Mouse (Mus musculus): Measurements from ENCODE around the gene Chac1. TPM values are rescaled to one million over a fixed set of nuclear protein-coding genes. Genes with fewer than 3 reads are reported as not detected.

Gene Chac1
- total RNA-seq, 2 experiments from 2014 or later, result not detected

DNA sequence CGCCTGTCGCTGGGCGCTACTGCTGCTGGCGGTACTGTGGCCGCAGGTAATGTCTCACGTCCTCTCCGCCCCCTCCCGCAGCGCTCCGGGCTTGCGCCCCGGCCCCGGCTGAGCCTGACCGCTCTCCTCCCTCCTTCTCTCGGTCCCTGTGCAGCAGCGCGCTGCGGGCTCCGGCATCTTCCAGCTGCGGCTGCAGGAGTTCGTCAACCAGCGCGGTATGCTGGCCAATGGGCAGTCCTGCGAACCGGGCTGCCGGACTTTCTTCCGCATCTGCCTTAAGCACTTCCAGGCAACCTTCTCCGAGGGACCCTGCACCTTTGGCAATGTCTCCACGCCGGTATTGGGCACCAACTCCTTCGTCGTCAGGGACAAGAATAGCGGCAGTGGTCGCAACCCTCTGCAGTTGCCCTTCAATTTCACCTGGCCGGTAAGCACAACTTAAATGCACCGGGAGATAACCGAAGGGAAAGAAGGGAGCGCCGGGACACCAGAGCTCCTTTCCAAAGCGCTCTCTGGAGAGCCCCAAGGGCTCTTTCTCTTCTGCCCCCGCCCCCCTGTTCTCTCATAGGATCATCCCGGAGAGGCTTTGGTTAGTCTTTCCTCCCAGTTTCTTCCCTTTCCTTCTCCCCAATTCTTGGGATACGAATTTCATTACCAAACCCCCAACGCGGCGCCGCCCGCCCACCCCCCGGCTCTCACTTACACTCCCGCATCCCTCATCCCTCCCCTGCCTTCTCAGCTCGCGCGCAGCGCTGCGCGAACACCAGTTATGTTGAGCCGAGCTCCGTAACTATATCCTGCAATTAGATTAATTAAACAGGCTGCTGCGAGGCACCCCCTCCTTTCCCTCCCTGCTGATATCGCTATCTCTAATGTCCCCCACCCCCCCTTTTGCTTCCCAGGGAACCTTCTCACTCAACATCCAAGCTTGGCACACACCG, 24.6 kb upstream of the Chac1 start:
- ATAC-seq (replicated peaks; ENCODE audit: poor library complexity, severe bottlenecking), result no peak

DNA sequence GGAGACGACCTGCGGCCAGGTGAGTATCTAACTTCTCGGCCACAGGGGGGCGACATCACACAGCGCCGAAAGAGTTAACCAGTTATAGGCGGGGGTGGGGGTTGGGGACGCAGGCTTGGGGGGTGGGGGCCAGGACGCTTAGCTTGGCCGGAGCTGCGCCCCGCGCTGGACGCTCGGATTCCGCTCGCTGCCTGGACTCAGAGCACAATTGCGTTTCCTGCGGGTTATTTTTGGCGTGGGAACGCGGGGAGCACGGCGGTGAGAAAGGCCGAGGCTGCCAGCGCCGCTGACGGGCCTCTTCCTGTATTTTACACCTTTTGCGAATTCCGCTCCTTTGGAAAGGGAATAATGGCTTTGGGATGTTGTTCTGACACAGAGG, 23.9 kb upstream of the Chac1 start:
- ATAC-seq (replicated peaks; ENCODE audit: poor library complexity, severe bottlenecking), result no peak

DNA sequence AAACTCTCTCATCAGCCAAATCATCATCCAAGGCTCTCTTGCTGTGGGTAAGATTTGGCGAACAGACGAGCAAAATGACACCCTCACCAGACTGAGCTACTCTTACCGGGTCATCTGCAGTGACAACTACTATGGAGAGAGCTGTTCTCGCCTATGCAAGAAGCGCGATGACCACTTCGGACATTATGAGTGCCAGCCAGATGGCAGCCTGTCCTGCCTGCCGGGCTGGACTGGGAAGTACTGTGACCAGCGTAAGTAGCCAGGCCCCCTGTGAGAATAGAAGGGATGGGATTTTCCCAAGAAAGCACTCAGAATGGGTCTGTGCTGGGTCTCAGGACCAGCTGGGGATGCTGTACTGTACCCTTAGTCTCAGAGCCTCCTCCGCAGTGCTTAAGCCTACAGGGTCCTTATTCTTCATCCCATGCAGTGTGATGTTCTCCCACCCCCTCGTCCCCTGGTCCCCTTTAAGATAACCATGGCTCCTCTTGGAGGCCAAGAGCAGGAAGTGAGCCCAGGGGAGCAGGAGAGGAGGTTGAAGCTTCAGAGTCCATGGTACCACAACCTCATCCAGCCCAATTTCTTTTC, 23.0 kb upstream of the Chac1 start:
- no peak for ATAC-seq (replicated peaks; ENCODE audit: poor library complexity, severe bottlenecking)

DNA sequence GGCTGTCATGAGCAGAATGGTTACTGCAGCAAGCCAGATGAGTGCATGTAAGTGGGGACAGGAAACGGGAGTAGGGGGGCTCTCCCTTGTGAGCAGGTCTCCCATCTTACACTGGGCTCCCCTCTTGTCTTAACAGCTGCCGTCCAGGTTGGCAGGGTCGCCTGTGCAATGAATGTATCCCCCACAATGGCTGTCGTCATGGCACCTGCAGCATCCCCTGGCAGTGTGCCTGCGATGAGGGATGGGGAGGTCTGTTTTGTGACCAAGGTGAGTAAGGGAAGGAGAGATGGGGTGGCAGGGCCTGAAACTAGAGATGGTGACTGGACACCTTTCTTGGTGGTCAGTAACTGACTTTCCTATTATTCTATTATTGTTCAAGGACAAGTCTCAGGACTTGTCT, 22.5 kb upstream of the Chac1 start:
- no peak for ATAC-seq (replicated peaks; ENCODE audit: poor library complexity, severe bottlenecking)

DNA sequence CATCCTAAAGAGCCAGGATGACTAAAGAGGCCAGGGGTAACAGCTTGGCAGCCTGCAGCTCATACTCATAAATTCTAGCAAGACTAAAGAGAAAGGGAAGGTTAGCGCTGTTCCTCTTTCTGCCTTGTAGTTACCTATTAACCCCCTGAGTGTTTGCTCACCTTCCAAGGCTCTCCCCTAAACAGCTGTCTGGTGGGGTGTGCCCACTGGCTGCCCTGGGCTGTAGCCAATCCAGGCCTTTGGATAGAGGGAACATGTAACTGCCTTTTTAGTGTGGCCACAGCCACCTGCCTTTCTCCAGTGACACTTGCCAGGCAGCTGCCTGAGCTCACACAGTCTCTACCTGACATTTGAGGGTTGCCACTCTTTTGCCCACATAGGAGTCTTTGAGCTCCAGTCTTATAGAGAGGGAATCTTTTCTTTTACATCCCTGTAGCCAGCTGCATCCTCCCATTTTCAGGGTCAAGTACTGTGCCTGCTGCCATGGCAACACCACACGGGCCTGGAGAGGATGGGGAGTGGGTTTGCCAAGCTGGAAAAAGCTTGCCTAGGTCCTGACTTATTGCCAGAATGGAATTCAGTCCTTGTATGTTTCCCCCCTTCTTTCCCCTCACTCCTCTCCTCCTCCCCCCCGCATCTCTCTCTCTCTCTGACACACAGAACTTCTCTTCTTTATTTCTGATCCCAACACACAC, 21.8 kb upstream of the Chac1 start:
- ATAC-seq (replicated peaks; ENCODE audit: poor library complexity, severe bottlenecking), result no peak

DNA sequence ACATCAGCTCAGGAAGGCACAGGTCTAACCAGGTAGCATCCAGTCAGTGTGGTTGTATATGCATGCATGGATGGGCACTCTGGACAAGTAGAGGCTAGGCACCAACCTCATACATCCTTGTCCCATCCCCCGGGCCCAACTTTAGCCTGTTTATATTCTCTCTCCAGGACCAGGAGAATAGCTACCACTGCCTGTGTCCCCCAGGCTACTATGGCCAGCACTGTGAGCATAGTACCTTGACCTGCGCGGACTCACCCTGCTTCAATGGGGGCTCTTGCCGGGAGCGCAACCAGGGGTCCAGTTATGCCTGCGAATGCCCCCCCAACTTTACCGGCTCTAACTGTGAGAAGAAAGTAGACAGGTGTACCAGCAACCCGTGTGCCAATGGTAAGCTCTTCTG, 20.2 kb upstream of the Chac1 start:
- no peak for ATAC-seq (replicated peaks; ENCODE audit: poor library complexity, severe bottlenecking)

DNA sequence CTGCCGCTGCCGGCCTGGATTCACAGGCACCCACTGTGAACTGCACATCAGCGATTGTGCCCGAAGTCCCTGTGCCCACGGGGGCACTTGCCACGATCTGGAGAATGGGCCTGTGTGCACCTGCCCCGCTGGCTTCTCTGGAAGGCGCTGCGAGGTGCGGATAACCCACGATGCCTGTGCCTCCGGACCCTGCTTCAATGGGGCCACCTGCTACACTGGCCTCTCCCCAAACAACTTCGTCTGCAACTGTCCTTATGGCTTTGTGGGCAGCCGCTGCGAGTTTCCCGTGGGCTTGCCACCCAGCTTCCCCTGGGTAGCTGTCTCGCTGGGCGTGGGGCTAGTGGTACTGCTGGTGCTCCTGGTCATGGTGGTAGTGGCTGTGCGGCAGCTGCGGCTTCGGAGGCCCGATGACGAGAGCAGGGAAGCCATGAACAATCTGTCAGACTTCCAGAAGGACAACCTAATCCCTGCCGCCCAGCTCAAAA, 18.8 kb upstream of the Chac1 start:
- no peak for ATAC-seq (replicated peaks; ENCODE audit: poor library complexity, severe bottlenecking)

DNA sequence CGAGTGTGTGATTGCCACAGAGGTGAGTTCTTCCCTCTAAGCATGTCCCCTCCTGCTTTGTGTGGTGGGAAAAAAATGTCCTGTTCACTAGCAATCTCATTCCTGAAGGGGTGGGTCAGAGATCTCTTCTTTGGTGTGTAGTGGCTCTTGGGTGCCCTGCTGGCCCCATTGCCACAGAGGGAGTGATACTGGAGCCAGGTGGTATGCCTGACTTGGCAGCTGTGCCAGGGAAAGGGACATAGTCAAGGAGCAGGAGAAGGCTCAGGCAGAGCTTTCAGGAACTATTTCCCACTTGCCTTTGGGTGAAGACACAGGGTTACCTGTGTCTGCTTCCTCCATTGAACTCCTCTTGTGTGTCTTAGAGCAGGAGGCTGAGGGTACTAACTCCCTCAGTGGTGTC, 16.9 kb upstream of the Chac1 start:
- no peak for ATAC-seq (replicated peaks; ENCODE audit: poor library complexity, severe bottlenecking)

DNA sequence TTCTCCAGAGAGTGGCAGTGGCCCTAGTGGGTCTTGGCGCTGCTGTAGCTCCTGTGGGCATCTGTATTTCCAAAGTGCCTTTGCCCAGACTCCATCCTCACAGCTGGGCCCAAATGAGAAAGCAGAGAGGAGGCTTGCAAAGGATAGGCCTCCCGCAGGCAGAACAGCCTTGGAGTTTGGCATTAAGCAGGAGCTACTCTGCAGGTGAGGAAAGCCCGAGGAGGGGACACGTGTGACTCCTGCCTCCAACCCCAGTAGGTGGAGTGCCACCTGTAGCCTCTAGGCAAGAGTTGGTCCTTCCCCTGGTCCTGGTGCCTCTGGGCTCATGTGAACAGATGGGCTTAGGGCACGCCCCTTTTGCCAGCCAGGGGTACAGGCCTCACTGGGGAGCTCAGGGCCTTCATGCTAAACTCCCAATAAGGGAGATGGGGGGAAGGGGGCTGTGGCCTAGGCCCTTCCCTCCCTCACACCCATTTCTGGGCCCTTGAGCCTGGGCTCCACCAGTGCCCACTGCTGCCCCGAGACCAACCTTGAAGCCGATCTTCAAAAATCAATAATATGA, 16.0 kb upstream of the Chac1 start:
- ATAC-seq (replicated peaks; ENCODE audit: poor library complexity, severe bottlenecking), result no peak

DNA sequence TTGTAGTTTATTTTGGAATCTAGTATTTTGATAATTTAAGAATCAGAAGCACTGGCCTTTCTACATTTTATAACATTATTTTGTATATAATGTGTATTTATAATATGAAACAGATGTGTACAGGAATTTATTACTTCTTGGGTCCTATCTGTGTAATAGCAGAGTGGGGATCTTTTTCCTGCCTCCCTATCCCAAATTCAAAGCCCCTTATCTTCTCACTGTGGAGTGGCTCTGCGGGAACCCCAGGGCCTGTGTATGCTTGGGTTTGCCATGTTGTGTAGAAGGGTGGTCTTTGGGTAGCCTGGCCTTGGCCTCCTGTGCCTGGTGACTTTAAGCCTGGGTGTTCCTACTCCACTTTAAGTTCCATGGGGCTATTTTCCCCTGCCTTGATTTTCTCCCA, 15.5 kb upstream of the Chac1 start:
- ATAC-seq (replicated peaks; ENCODE audit: poor library complexity, severe bottlenecking), result no peak

DNA sequence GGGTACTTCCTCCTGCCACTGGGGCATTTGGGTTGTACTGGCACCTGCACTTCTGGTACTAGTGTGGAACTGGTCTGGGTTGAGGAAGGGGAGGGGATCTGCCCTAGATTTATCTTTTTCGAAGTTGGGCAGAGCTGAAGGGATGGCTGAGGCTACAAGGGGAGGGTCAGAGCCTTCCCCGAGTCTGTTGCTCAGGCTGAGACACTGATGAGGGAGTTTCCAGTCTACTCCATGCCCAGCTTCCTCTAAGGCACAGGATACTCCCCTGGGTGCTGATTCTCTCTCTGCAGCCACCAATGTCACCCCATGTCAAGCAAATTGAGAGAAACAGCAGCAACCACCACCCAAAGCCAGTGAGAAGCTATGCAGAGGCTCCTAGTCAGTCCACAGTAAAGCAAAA, 15.0 kb upstream of the Chac1 start:
- ATAC-seq (replicated peaks; ENCODE audit: poor library complexity, severe bottlenecking), result no peak

DNA sequence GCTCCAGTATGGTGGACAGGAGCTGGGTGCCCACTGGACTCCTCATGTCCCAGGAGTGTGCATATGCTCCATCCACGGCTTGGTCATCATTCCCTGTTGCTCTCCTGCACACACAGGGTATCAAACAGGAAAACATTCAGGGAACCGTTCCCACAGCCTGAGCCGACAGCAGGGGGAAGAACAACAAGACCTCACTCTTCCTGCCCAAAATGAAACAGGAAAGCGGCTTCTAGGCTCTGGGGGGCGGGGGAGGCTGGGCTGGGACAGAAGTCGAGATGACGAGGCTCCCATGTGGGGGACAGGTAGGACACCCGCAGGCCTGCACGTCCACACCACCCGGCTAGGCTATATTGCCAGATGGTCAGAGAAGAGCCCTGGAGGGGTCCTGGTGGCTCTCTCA, 14.6 kb upstream of the Chac1 start:
- peak; percentile 14 for ATAC-seq (replicated peaks; ENCODE audit: poor library complexity, severe bottlenecking)

DNA sequence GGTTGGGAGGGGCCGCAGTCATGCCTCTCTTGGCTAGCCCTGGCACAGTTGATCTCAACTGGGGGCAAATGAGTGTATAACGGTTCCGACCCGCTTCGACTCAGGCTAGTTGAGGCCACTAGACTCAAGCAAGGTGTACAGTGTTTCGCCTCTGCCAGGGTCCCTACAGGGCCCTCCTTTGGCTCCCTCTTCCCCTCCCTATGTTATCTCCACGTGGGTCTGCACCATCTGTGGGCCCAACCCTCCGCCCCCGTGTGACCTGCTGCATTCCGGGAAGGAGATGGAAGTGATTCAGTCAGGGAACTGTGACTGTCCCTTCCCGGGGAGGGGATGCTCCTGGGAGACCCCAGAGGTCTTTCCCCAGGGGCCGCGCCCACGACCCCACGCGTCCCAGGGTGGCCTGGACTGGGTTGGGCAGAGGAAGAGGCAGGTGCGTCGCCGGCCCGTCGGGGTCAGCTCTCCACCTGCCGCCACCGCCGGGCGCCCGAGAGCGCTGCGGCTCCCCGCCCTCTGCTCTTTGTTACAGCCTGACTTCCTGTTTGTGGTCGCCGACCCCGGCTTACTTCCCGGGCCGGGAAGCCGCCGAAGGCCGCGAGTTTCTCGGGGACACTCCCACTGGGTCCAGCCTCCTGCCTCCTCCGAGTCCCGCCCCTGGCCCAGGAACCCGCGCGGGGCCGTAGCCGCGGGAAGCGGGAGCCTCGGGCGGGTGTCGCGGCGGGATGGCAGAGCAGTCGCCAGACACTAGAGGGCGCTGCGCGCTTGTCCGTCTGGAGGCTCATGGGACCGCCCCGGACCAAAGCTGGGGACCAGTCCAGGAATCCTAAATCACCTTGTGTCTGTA, 13.4 kb upstream of the Chac1 start:
- peak; percentile 93 for ATAC-seq (replicated peaks; ENCODE audit: poor library complexity, severe bottlenecking)

DNA sequence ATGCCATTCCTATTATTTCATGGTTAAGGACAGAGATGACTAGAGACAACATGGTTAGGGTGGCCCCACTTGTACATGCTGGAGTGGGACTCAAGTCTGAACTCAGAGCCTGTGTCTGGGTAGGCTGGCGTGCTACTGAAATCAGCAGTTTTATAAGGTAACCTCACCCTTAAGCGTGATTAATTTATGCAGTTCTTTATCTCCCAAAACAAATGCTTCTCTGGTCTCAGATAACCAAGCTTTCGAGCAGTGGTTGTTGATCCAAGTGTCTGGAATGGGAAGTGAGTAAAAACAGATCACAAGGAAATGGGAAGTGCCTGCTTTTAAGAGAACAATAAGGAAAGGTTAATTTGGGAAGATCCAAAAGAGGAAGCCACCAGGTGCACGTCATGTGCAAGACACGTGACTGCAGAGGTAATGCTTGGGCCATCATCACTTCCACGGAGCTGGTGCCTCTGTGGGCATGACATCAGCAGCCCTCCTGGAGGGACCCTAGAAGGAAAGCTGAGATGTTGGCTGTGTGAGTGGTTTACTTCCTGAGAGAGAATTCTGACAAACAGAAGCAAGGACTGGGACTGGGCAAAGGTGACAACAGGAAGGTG, 6.4 kb upstream of the Chac1 start:
- peak; percentile 12 for ATAC-seq (replicated peaks; ENCODE audit: poor library complexity, severe bottlenecking)

DNA sequence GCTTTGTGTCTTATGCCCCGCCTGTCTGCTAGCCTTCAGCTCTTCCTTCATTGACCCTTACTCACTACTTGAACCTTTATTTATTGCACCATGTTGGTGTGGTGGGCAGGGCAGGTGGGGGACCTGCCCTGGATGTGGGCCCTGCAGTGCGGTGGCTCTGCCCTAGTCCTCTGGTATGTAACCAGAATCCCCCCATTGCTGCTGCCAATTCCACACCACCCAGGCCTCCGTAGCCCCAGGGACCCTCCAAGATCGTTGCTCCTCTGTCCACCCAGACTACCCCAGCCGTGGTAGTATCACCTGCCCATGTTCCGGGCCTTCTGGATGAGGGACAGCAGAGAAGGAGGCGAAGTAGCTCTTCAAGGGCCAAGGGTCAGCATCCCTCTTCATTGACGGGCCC, 2.7 kb downstream of the Chac1 start:
- no peak for ATAC-seq (replicated peaks; ENCODE audit: poor library complexity, severe bottlenecking)

DNA sequence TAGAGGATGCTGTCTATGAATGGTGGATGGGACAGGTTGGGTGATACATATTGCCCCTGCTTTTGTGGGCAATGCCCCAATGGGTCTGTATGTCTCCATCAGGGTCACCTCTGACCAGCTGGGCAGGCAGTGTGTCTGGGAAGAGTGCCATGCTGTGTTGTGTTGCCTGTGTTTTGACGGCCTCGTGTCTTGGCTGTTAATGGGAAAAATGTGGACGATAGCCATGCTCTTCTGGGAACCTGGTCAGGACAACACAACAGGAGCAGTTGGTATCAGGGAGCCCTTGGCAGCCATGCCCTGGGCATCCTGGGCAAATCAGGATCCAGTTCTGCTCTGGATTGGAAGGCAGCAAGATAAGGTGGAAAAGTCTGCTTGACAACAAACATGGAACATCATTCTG, 4.1 kb downstream of the Chac1 start:
- no peak for ATAC-seq (replicated peaks; ENCODE audit: poor library complexity, severe bottlenecking)

DNA sequence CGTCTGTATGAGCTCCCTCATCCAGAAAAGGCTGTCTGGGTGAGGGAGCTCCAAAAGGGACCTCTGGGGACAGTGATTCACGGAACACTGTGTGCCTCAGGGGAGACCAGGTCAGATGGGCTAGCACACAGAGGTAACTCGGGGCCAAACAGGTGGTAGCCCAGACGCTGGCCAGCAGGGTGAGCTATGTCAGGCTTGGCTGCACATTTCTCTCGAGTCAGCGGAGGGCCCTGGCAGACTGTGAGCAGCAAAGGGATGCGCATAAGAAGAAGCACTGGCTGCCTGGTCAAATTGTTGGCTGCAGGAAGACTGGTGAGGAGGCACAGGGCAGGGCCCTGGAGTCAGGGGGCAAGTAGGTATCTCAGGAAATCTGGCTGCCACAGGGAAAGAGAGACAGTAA, 4.6 kb downstream of the Chac1 start:
- ATAC-seq (replicated peaks; ENCODE audit: poor library complexity, severe bottlenecking), result no peak

DNA sequence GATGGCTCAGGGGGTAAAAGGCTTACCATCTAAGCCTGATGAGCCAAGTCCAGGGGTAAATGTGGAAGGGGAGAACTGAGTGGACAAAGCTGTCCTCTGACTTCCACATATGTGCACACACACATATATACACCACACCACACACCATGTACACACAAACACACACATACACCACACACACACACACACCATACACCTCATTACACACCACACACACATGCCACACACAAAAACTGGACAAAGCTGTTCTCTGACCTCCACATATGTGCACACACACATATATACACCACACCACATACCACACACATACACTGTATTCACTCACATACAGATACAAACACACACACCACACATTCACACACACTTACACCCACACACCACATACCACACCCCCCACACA, 5.3 kb downstream of the Chac1 start:
- no peak for ATAC-seq (replicated peaks; ENCODE audit: poor library complexity, severe bottlenecking)

DNA sequence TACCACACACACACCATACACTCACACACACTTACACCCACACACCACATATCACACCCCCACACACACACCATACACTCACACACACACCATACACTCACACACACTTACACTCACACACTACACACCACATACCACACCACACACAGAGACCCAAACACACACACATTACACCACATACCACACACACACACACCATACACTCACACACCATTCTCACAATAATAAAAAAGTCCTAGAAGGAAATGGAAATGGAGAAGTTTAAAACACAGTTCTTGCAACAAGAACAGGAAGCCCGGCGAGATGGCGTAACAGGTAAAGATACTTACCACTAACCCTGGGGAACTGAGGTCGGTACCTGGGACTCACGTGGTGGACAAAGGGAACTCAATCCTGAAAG, 5.8 kb downstream of the Chac1 start:
- ATAC-seq (replicated peaks; ENCODE audit: poor library complexity, severe bottlenecking), result peak; percentile 66

DNA sequence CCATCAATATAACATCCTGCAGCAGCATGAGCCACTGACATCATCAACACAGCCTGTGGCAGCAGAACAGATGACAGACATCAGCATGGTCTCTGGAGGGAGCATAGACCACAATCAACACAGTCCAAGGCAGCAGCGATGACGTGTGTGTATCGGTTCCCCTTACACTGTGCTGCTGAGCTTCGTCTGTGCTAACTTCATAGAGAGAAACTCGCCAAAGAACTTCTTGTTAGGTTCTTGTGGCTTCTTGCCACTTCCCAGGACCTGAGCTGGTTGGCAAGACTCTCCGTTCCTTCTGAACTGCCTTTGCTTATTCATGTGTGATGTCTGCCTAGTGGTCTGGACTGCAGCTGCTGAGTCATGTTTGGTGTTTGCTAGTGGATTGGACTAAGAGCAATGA, 7.2 kb downstream of the Chac1 start:
- peak; percentile 50 for ATAC-seq (replicated peaks; ENCODE audit: poor library complexity, severe bottlenecking)
